Mouse (Mus musculus): Measurements from ENCODE around the gene Lrrc36.

Lrrc36 gene

GRCm38 (mm10) chr8:105413391-105413790 lies at the start of gene Lrrc36, which contains the start of gene Kctd19:
Gene Lrrc36 (plus strand): TSS chr8:105413571.
Gene Kctd19 (minus strand): TSS chr8:105413502.
- DNase-seq (ENCODE audit: extremely low spot score, low read depth, low spot score) = no peak

- DNase-seq (ENCODE audit: extremely low spot score, low read depth, low spot score) = no peak
These were observed 46.3 kb upstream of the Lrrc36 start for GRCm38 (mm10) chr8:105367107-105367506.

GRCm38 (mm10) chr8:105372473-105372872 lies 40.9 kb upstream of the Lrrc36 start:
- no peak for DNase-seq (ENCODE audit: extremely low spot score, low read depth, low spot score)

GRCm38 (mm10) chr8:105373032-105373431 lies 40.3 kb upstream of the Lrrc36 start, which contains the start of gene Plekhg4:
Gene Plekhg4 (plus strand): TSS chr8:105373274.
- DNase-seq (ENCODE audit: extremely low spot score, low read depth, low spot score) = no peak

- no peak for DNase-seq (ENCODE audit: extremely low spot score, low read depth, low spot score)
These were observed 38.8 kb upstream of the Lrrc36 start for GRCm38 (mm10) chr8:105374513-105374966.

- no peak for DNase-seq (ENCODE audit: extremely low spot score, low read depth, low spot score)
These were observed 34.7 kb upstream of the Lrrc36 start for GRCm38 (mm10) chr8:105378673-105379072.

- no peak for DNase-seq (ENCODE audit: extremely low spot score, low read depth, low spot score)
These were observed 33.1 kb upstream of the Lrrc36 start for GRCm38 (mm10) chr8:105380308-105380707.

GRCm38 (mm10) chr8:105384070-105384469 lies 29.3 kb upstream of the Lrrc36 start:
- no peak for DNase-seq (ENCODE audit: extremely low spot score, low read depth, low spot score)

- no peak for DNase-seq (ENCODE audit: extremely low spot score, low read depth, low spot score)
These were observed 26.2 kb upstream of the Lrrc36 start for GRCm38 (mm10) chr8:105387151-105387550.

- no peak for DNase-seq (ENCODE audit: extremely low spot score, low read depth, low spot score)
These were observed 24.3 kb upstream of the Lrrc36 start for GRCm38 (mm10) chr8:105389096-105389495.

- no peak for DNase-seq (ENCODE audit: extremely low spot score, low read depth, low spot score)
These were observed 20.1 kb upstream of the Lrrc36 start for GRCm38 (mm10) chr8:105393089-105393787.

- no peak for DNase-seq (ENCODE audit: extremely low spot score, low read depth, low spot score)
These were observed 19.5 kb upstream of the Lrrc36 start for GRCm38 (mm10) chr8:105393915-105394314.

- DNase-seq (ENCODE audit: extremely low spot score, low read depth, low spot score) = no peak
These were observed 15.6 kb upstream of the Lrrc36 start for GRCm38 (mm10) chr8:105397747-105398146.

- no peak for DNase-seq (ENCODE audit: extremely low spot score, low read depth, low spot score)
These were observed 13.4 kb upstream of the Lrrc36 start for GRCm38 (mm10) chr8:105400016-105400415.

GRCm38 (mm10) chr8:105403467-105403866 lies 9.9 kb upstream of the Lrrc36 start:
- DNase-seq (ENCODE audit: extremely low spot score, low read depth, low spot score) = no peak

GRCm38 (mm10) chr8:105404496-105404895 lies 8.9 kb upstream of the Lrrc36 start:
- no peak for DNase-seq (ENCODE audit: extremely low spot score, low read depth, low spot score)

- DNase-seq (ENCODE audit: extremely low spot score, low read depth, low spot score) = no peak
These were observed 7.0 kb upstream of the Lrrc36 start for GRCm38 (mm10) chr8:105406416-105406815.

- no peak for DNase-seq (ENCODE audit: extremely low spot score, low read depth, low spot score)
These were observed 5.0 kb upstream of the Lrrc36 start for GRCm38 (mm10) chr8:105408331-105408730.

GRCm38 (mm10) chr8:105409947-105410346 lies 3.4 kb upstream of the Lrrc36 start:
- DNase-seq (ENCODE audit: extremely low spot score, low read depth, low spot score) = no peak

- no peak for DNase-seq (ENCODE audit: extremely low spot score, low read depth, low spot score)
These were observed 5.6 kb downstream of the Lrrc36 start for GRCm38 (mm10) chr8:105418992-105419391.

GRCm38 (mm10) chr8:105419800-105420199 lies 6.4 kb downstream of the Lrrc36 start:
- DNase-seq (ENCODE audit: extremely low spot score, low read depth, low spot score) = no peak

GRCm38 (mm10) chr8:105422006-105422405 lies 8.6 kb downstream of the Lrrc36 start:
- no peak for DNase-seq (ENCODE audit: extremely low spot score, low read depth, low spot score)

- no peak for DNase-seq (ENCODE audit: extremely low spot score, low read depth, low spot score)
These were observed 13.5 kb downstream of the Lrrc36 start for GRCm38 (mm10) chr8:105426878-105427277.
